Mouse (Mus musculus): ENCODE data around the gene Mlxipl. TPM values are rescaled to one million over a fixed set of nuclear protein-coding genes. Genes with fewer than 3 reads are reported as not detected.
A peak's percentile ranks its signal among the peaks of the same experiment; 100 is the strongest.

Gene Mlxipl
- polyA plus RNA-seq, 1 experiment from 2014 or later: 2.0 TPM

GRCm38 (mm10) chr5:135070448-135070847 lies 19.2 kb upstream of the Mlxipl start:
- WGBS: 91% methylated on average over 3 of the region's 3 CpGs
- H3K9me3 ChIP-seq (replicated peaks): no peaks in the 10 kb centered on the region

GRCm38 (mm10) chr5:135072061-135072460 lies 17.6 kb upstream of the Mlxipl start:
- ATAC-seq (ENCODE audit: low FRiP score): no peak
- no peak overlapping the region for H3K9ac ChIP-seq
- peaks cover 45% of the 10 kb centered on the region for H3K36me3 ChIP-seq
- H3K27ac ChIP-seq: no peak overlapping the region
- peaks cover 30% of the 10 kb centered on the region for H3K4me1 ChIP-seq
- WGBS: 91% methylated on average over 2 of the region's 2 CpGs
- no peaks in the 10 kb centered on the region for H3K9me3 ChIP-seq (replicated peaks)
- H3K27me3 ChIP-seq: no peaks in the 10 kb centered on the region
- H3K4me3 ChIP-seq: no peak overlapping the region
- no peak overlapping the region for H3K4me2 ChIP-seq (replicated peaks)

More at GRCm38 (mm10) chr5:135070448-135070847, 19.2 kb upstream of the Mlxipl start:
- peaks cover 23% of the 10 kb centered on the region for H3K4me1 ChIP-seq
- no peak overlapping the region for H3K27ac ChIP-seq
- ATAC-seq (ENCODE audit: low FRiP score): no peak
- H3K4me3 ChIP-seq: no peak overlapping the region
- peaks cover 52% of the 10 kb centered on the region for H3K36me3 ChIP-seq
- no peak overlapping the region for H3K9ac ChIP-seq
- H3K4me2 ChIP-seq (replicated peaks): no peak overlapping the region
- no peaks in the 10 kb centered on the region for H3K27me3 ChIP-seq

- peaks cover 31% of the 10 kb centered on the region for H3K4me1 ChIP-seq
- WGBS: 62% methylated on average over 6 of the region's 6 CpGs
- H3K9me3 ChIP-seq (replicated peaks): no peaks in the 10 kb centered on the region
- no peak overlapping the region for H3K4me3 ChIP-seq
- H3K27me3 ChIP-seq: no peaks in the 10 kb centered on the region
- peaks cover 43% of the 10 kb centered on the region for H3K36me3 ChIP-seq
- ATAC-seq (ENCODE audit: low FRiP score): no peak
- no peak overlapping the region for H3K27ac ChIP-seq
- no peak overlapping the region for H3K9ac ChIP-seq
- H3K4me2 ChIP-seq (replicated peaks): no peak overlapping the region
Observed at GRCm38 (mm10) chr5:135072720-135073119, 17.0 kb upstream of the Mlxipl start.

DNA sequence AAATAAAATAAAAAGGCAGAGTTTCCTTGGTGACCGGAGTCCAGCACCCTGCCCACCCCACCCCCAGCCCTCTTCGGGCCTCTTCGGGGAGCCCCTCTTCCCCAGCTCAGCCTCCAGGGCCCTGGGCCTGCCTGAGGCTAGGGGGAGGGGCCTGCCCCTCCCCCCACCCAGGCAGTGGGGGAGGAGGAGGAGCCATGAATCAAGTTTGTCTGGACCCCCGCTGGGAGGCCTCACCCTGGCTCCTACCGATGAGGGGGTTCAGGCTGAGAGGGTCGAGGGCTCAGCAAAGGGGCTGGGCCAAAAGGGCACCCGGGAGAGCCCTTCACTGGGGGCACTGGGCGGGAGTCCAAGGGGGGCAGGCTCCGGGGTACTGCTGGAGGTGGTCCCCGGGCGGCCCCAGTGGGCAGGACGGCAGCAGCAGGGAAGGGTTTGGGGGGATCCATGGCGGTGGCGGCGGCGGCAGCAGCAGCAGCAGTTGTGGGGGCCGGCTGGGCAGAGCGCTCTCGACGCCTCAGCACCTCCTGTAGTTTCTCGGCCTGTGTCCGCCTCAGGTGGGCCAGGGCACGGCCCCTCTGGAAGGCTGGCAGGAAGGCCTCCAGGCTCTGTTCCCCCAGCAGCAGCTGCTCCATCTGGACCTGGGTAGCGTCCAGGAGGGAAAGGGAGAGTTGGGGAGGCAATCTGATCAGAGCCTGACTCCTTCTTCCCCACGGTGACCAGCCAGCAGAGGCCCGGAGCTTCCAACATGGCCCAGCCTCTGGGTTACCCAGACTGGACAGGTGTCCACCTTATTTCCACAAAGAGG lies 16.1 kb upstream of the Mlxipl start:
- H3K27me3 ChIP-seq: no peaks in the 10 kb centered on the region
- peaks cover 36% of the 10 kb centered on the region for H3K36me3 ChIP-seq
- no peak overlapping the region for H3K27ac ChIP-seq
- H3K9ac ChIP-seq: no peak overlapping the region; the same call in 1 of the 2 replicates
- 27% methylated on average over 25 of the region's 26 CpGs for WGBS
- H3K4me3 ChIP-seq: no peak overlapping the region
- 0 out of 2 replicates have a peak overlapping the region, but pooled peaks have one; percentile 13 for H3K4me2 ChIP-seq (replicated peaks)
- no peaks in the 10 kb centered on the region for H3K9me3 ChIP-seq (replicated peaks)
- ATAC-seq (ENCODE audit: low FRiP score): no peak
- H3K4me1 ChIP-seq: peaks cover 33% of the 10 kb centered on the region

- no peak overlapping the region for H3K9ac ChIP-seq
- H3K27me3 ChIP-seq: no peaks in the 10 kb centered on the region
- peaks cover 36% of the 10 kb centered on the region for H3K36me3 ChIP-seq
- no peak overlapping the region for H3K4me2 ChIP-seq (replicated peaks)
- H3K27ac ChIP-seq: no peak overlapping the region
- H3K4me1 ChIP-seq: peaks cover 34% of the 10 kb centered on the region
- H3K9me3 ChIP-seq (replicated peaks): no peaks in the 10 kb centered on the region
- no peak for ATAC-seq (ENCODE audit: low FRiP score)
- WGBS: 71% methylated on average over 4 of the region's 4 CpGs
- H3K4me3 ChIP-seq: no peak overlapping the region
Observed at GRCm38 (mm10) chr5:135075655-135076054, 14.0 kb upstream of the Mlxipl start.

- peaks cover 30% of the 10 kb centered on the region for H3K36me3 ChIP-seq
- peak overlapping the region; percentile 100 for H3K9ac ChIP-seq
- peaks cover 34% of the 10 kb centered on the region for H3K4me1 ChIP-seq
- 88% methylated on average over 14 of the region's 14 CpGs for WGBS
- H3K4me2 ChIP-seq (replicated peaks): peak overlapping the region; percentile 61
- no peaks in the 10 kb centered on the region for H3K9me3 ChIP-seq (replicated peaks)
- H3K27ac ChIP-seq: no peak overlapping the region
- peak overlapping the region; percentile 86 for H3K4me3 ChIP-seq
- ATAC-seq (ENCODE audit: low FRiP score): no peak
- no peaks in the 10 kb centered on the region for H3K27me3 ChIP-seq
Observed at GRCm38 (mm10) chr5:135076368-135076767, 13.3 kb upstream of the Mlxipl start.

DNA sequence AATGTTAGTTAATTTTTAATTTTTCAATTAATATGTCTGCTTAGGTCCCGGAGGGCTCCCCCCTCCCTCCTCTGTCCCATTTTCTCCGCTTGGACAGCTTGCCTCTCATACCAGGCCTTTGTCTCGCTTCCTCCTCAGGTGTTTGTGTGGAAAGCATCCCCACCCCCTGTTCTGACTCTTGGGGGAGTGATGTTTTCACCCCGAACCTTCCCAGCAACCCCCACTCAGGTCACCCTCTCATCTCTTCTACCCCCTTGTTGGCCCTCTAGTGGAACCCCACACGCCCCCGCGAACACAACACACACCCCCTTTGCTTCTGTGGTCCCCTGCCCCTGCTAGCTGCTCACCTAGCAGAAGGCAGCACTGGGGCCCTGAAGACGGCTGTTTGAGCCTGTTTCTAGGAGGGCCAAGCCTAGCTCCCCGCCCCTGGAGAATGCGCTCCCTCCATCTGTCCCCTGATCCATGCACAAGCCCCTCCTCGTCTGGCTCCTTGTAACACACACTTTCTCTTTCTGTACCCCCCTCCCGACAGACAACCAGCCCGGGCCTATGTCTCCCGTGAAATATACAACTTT lies 12.7 kb upstream of the Mlxipl start:
- Histone ChIP-seq H3K27me3 (no peaks in the 10 kb centered on the region), H3K4me3 (peak overlapping the region; percentile 86), H3K9me3 (replicated peaks) (no peaks in the 10 kb centered on the region), H3K4me1 (peaks cover 34% of the 10 kb centered on the region), H3K9ac (peak overlapping the region; percentile 100), H3K27ac (peak overlapping the region; percentile 90), H3K4me2 (replicated peaks) (peak overlapping the region; percentile 61), H3K36me3 (peaks cover 25% of the 10 kb centered on the region)
- 16% methylated on average over 14 of the region's 14 CpGs for WGBS
- peak; percentile 53 for ATAC-seq (ENCODE audit: low FRiP score)

- ATAC-seq (ENCODE audit: low FRiP score): peak; percentile 79
- peak within 1 kb of the TSS; percentile 86 for H3K4me3 ChIP-seq
- peaks cover 16% of the 10 kb centered on the region for H3K36me3 ChIP-seq
- peaks cover 33% of the 10 kb centered on the region for H3K4me1 ChIP-seq
- no peaks in the 10 kb centered on the region for H3K9me3 ChIP-seq (replicated peaks)
- peak within 1 kb of the TSS; percentile 61 for H3K4me2 ChIP-seq (replicated peaks)
- H3K27me3 ChIP-seq: no peaks in the 10 kb centered on the region
- peak within 1 kb of the TSS; percentile 90 for H3K27ac ChIP-seq
- under 1% methylated on average over 55 of the region's 83 CpGs for WGBS
- peak within 1 kb of the TSS; percentile 100 for H3K9ac ChIP-seq
Observed at GRCm38 (mm10) chr5:135077564-135078481, 11.9 kb upstream of the Mlxipl start, which contains the start of gene Vps37d. Gene Vps37d (minus strand): TSS chr5:135078266.

DNA sequence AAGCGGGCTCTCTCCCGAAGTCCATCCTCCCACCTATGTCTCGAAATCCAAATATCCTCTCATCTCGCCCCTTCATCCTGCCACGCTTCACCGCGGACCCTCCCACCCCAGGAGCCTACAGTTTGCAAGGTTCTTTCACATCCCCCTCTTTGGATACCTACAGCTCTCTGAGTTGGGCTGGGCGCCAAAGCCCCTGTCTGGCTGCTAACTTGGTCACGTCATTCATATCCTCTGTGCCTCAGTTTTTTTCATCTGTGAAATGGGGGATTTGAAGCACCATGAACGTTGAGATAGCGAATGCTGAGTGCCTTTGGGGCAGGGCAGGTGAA lies 11.2 kb upstream of the Mlxipl start:
- Histone ChIP-seq H3K9me3 (replicated peaks) (no peaks in the 10 kb centered on the region), H3K4me3 (peak overlapping the region; percentile 86), H3K36me3 (peaks cover 10% of the 10 kb centered on the region; the same call in 1 of the 2 replicates), H3K27me3 (no peaks in the 10 kb centered on the region), H3K27ac (no peak overlapping the region), H3K9ac (peak overlapping the region; percentile 100), H3K4me1 (peaks cover 27% of the 10 kb centered on the region), H3K4me2 (replicated peaks) (peak overlapping the region; percentile 61)
- 2% methylated on average over 11 of the region's 11 CpGs for WGBS
- ATAC-seq (ENCODE audit: low FRiP score): peak; percentile 46

- Histone ChIP-seq H3K4me1 (peaks cover 17% of the 10 kb centered on the region), H3K9me3 (replicated peaks) (no peaks in the 10 kb centered on the region), H3K27ac (no peak overlapping the region), H3K36me3 (peaks cover 7% of the 10 kb centered on the region; the same call in 1 of the 2 replicates), H3K4me2 (replicated peaks) (no peak overlapping the region), H3K4me3 (no peak overlapping the region), H3K27me3 (no peaks in the 10 kb centered on the region; the same call in 1 of the 2 replicates), H3K9ac (no peak overlapping the region)
- ATAC-seq (ENCODE audit: low FRiP score): no peak
- WGBS: 90% methylated on average over 2 of the region's 2 CpGs
Observed at GRCm38 (mm10) chr5:135079578-135079977, 10.1 kb upstream of the Mlxipl start.

DNA sequence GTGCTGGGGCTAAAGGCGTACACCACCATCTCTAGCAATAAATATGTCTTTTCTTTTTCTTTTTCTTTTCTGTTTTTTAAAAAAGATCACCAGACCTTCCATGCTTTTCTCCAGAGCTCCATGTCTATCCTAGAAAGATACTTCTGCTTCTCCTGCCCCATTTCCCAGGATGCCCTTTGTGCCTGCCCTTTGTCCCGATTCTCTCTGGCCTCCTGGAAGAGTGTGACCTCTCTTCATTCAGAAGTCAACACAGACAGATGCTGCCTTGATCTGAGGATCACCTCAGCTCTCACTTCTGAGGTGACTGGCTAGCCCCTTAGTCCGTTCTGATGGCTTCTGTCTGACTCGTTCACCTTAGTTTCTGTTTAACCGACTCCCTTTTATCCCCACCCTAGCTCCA lies 9.2 kb upstream of the Mlxipl start:
- no peaks in the 10 kb centered on the region for H3K9me3 ChIP-seq (replicated peaks)

GRCm38 (mm10) chr5:135086871-135087270 lies 2.8 kb upstream of the Mlxipl start:
- no peak overlapping the region for H3K4me2 ChIP-seq (replicated peaks)
- H3K4me3 ChIP-seq: no peak overlapping the region
- no peaks in the 10 kb centered on the region for H3K36me3 ChIP-seq
- H3K9me3 ChIP-seq (replicated peaks): no peaks in the 10 kb centered on the region; the same call in 1 of the 2 replicates
- ATAC-seq (ENCODE audit: low FRiP score): no peak
- peaks cover 5% of the 10 kb centered on the region; the same call in 1 of the 2 replicates for H3K4me1 ChIP-seq
- H3K27me3 ChIP-seq: peaks cover 58% of the 10 kb centered on the region
- H3K27ac ChIP-seq: no peak overlapping the region
- no peak overlapping the region for H3K9ac ChIP-seq
- WGBS: 55% methylated on average over 4 of the region's 4 CpGs

More for the DNA sequence above, 9.2 kb upstream of the Mlxipl start:
- no peak for ATAC-seq (ENCODE audit: low FRiP score)
- no peak overlapping the region for H3K27ac ChIP-seq
- peaks cover 2% of the 10 kb centered on the region; the same call in 1 of the 2 replicates for H3K27me3 ChIP-seq
- peaks cover 5% of the 10 kb centered on the region; the same call in 1 of the 2 replicates for H3K36me3 ChIP-seq
- H3K4me2 ChIP-seq (replicated peaks): no peak overlapping the region
- peaks cover 17% of the 10 kb centered on the region for H3K4me1 ChIP-seq
- 85% methylated on average over 5 of the region's 5 CpGs for WGBS
- no peak overlapping the region for H3K9ac ChIP-seq
- no peak overlapping the region for H3K4me3 ChIP-seq
